Mouse (Mus musculus): ENCODE data around the gene Ssr2. TPM values are rescaled to one million over a fixed set of nuclear protein-coding genes. Genes with fewer than 3 reads are reported as not detected.

Gene Ssr2
- total RNA-seq, 2 experiments from 2014 or later, result 70.7 to 73.8 TPM

GRCm38 (mm10) chr3:88540085-88540484 lies 35.6 kb upstream of the Ssr2 start:
- intact Hi-C loops (cut with DNase I), result no loop called here
- no peak for DNase-seq

- intact Hi-C loops (cut with DNase I), result no loop called here
- no peak for DNase-seq
Observed at GRCm38 (mm10) chr3:88541622-88542401, 33.9 kb upstream of the Ssr2 start.

GRCm38 (mm10) chr3:88542486-88542885 lies 33.2 kb upstream of the Ssr2 start:
- intact Hi-C loops (cut with DNase I), result no loop called here
- no peak for DNase-seq

GRCm38 (mm10) chr3:88543174-88543573 lies 32.5 kb upstream of the Ssr2 start:
- intact Hi-C loops (cut with DNase I), result no loop called here
- no peak for DNase-seq

- intact Hi-C loops (cut with DNase I), result no loop called here
Observed at GRCm38 (mm10) chr3:88543651-88544410, 31.8 kb upstream of the Ssr2 start.

GRCm38 (mm10) chr3:88544514-88544913 lies 31.2 kb upstream of the Ssr2 start:
- intact Hi-C loops (cut with DNase I), result no loop called here
- no peak for DNase-seq

More at GRCm38 (mm10) chr3:88543651-88544410, 31.8 kb upstream of the Ssr2 start:
- DNase-seq, result no peak

GRCm38 (mm10) chr3:88544955-88545591 lies 30.6 kb upstream of the Ssr2 start:
- DNase-seq, result no peak
- intact Hi-C loops (cut with DNase I), result no loop called here

GRCm38 (mm10) chr3:88546674-88547418 lies 28.8 kb upstream of the Ssr2 start:
- DNase-seq, result no peak
- intact Hi-C loops (cut with DNase I), result no loop called here

- no peak for DNase-seq
- intact Hi-C loops (cut with DNase I), result no loop called here
Observed at GRCm38 (mm10) chr3:88548180-88548917, 27.3 kb upstream of the Ssr2 start, which contains the start of gene Rab25. Rab25 (minus strand) TSS chr3:88548300.

- intact Hi-C loops (cut with DNase I), result loop anchor here (10.0 kb wide), 1 partner anchor 1703 kb away; the partner anchor contains the start of gene Crtc2
- DNase-seq, result no peak
Observed at GRCm38 (mm10) chr3:88551586-88551985, 24.1 kb upstream of the Ssr2 start.

GRCm38 (mm10) chr3:88552082-88552645 lies 23.5 kb upstream of the Ssr2 start:
- no peak for DNase-seq
- intact Hi-C loops (cut with DNase I), result loop anchor here (2.0 to 10.0 kb wide), 3 partner anchors 21 to 1703 kb away; partner anchors contain the start of gene Crtc2

- intact Hi-C loops (cut with DNase I), result loop anchor here (2.0 to 10.0 kb wide), 3 partner anchors 22 to 1702 kb away; partner anchors contain the start of gene Crtc2
Observed at GRCm38 (mm10) chr3:88552676-88553524, 22.8 kb upstream of the Ssr2 start, which contains the start of gene Lamtor2. Lamtor2 (minus strand) TSS chr3:88553074.

GRCm38 (mm10) chr3:88553525-88553879 lies 22.2 kb upstream of the Ssr2 start, which contains the start of gene Ubqln4:
Ubqln4 (plus strand) TSS chr3:88553758.
- intact Hi-C loops (cut with DNase I), result loop anchor here (2.0 to 10.0 kb wide), 3 partner anchors 23 to 1701 kb away; partner anchors contain the start of gene Crtc2

More at GRCm38 (mm10) chr3:88552676-88553524, 22.8 kb upstream of the Ssr2 start, which contains the start of gene Lamtor2:
- DNase-seq, result peak; percentile 95 to 97

GRCm38 (mm10) chr3:88553880-88554586 lies 21.6 kb upstream of the Ssr2 start:
- intact Hi-C loops (cut with DNase I), result loop anchor here (2.0 to 10.0 kb wide), 3 partner anchors 23 to 1701 kb away; partner anchors contain the start of gene Crtc2
- no peak for DNase-seq

More at GRCm38 (mm10) chr3:88553525-88553879, 22.2 kb upstream of the Ssr2 start, which contains the start of gene Ubqln4:
- peak; percentile 97 to 98 for DNase-seq

- no peak for DNase-seq
- intact Hi-C loops (cut with DNase I), result loop anchor here (10.0 kb wide), 1 partner anchor 1700 kb away; the partner anchor contains the start of gene Crtc2
Observed at GRCm38 (mm10) chr3:88555069-88555605, 20.5 kb upstream of the Ssr2 start.

GRCm38 (mm10) chr3:88555731-88556130 lies 19.9 kb upstream of the Ssr2 start:
- intact Hi-C loops (cut with DNase I), result loop anchor here (10.0 kb wide), 1 partner anchor 1699 kb away; the partner anchor contains the start of gene Crtc2
- no peak for DNase-seq

GRCm38 (mm10) chr3:88556616-88557015 lies 19.1 kb upstream of the Ssr2 start:
- DNase-seq, result no peak
- intact Hi-C loops (cut with DNase I), result loop anchor here (10.0 kb wide), 1 partner anchor 1698 kb away; the partner anchor contains the start of gene Crtc2
